Comparison of ENCODE assay signal across 8 mouse cellular contexts in genomic region chr7:99545885-99546745, GRCm38 (mm10). TPM values are rescaled to one million over a fixed set of nuclear protein-coding genes. Genes with fewer than 3 reads are reported as not detected.
DNase-seq lines count a peak whose midpoint lies in the region; ATAC-seq lines count a peak whose summit lies in the region.

No protein-coding gene starts in this region.

- no peaks in the 10 kb centered on the region for H3K27me3 ChIP-seq in forebrain, embryonic 15.5 days
- no peaks in the 10 kb centered on the region for H3K27me3 ChIP-seq in megakaryocyte, embryonic 14.5 days (replicated peaks)
- H3K27me3 ChIP-seq in stomach, embryonic 15.5 days (replicated peaks), result no peaks in the 10 kb centered on the region

- no peaks in the 10 kb centered on the region for H3K9me3 ChIP-seq in forebrain, embryonic 15.5 days
- peaks cover 10% of the 10 kb centered on the region for H3K9me3 ChIP-seq in megakaryocyte, embryonic 14.5 days
- no peaks in the 10 kb centered on the region for H3K9me3 ChIP-seq in stomach, embryonic 15.5 days

- no peak overlapping the region for H3K9ac ChIP-seq in forebrain, embryonic 15.5 days (replicated peaks)
- H3K9ac ChIP-seq in stomach, embryonic 15.5 days, result peak overlapping the region; percentile 7; the same call in 1 of the 2 replicates

- peak; percentile 58 for ATAC-seq in frontal cortex, adult (ENCODE audit: low TSS enrichment)
- peak; percentile 58 for ATAC-seq in forebrain, embryonic 15.5 days (replicated peaks)
- ATAC-seq in hematopoietic stem cell, adult 5-6 weeks (replicated peaks in 1 of 2; ENCODE audit: insufficient read depth in 1 of 2, low FRiP score in 2 of 2, low TSS enrichment in 1 of 2, low read depth in 1 of 2, poor library complexity in 2 of 2, severe bottlenecking in 2 of 2), result peak; percentile 77 to 79
- peak; percentile 62 for ATAC-seq in stomach, embryonic 15.5 days (ENCODE audit: insufficient read depth, low FRiP score, low read depth)

- no peak overlapping the region for H3K4me2 ChIP-seq in forebrain, embryonic 15.5 days (replicated peaks)
- peak overlapping the region; percentile 9; the same call in 1 of the 2 replicates for H3K4me2 ChIP-seq in stomach, embryonic 15.5 days

- no peak overlapping the region for H3K4me3 ChIP-seq in forebrain, embryonic 15.5 days
- peak overlapping the region; percentile 89 for H3K4me3 ChIP-seq in megakaryocyte, embryonic 14.5 days (replicated peaks)
- no peak overlapping the region for H3K4me3 ChIP-seq in stomach, embryonic 15.5 days (replicated peaks)

- 31% methylated on average over 10 of the region's 10 CpGs for WGBS in forebrain, embryonic 15.5 days
- 22% methylated on average over 10 of the region's 10 CpGs for WGBS in stomach, embryonic 15.5 days

- peaks cover 27% of the 10 kb centered on the region for H3K4me1 ChIP-seq in forebrain, embryonic 15.5 days
- H3K4me1 ChIP-seq in megakaryocyte, embryonic 14.5 days, result peaks cover 100% of the 10 kb centered on the region
- peaks cover 22% of the 10 kb centered on the region for H3K4me1 ChIP-seq in stomach, embryonic 15.5 days

- no peak for DNase-seq in frontal cortex, postnatal 25 days (ENCODE audit: low spot score in 2 of 2)
- DNase-seq in adrenal gland, postnatal 25 days, result peak; percentile 67
- peak; percentile 52 to 63 for DNase-seq in layer of hippocampus, postnatal 10 days (ENCODE audit: low spot score in 2 of 2)

- H3K36me3 ChIP-seq in forebrain, embryonic 15.5 days, result 0 out of 2 replicates have a peak, but pooled peaks cover 4% of the 10 kb centered on the region
- peaks cover 96% of the 10 kb centered on the region for H3K36me3 ChIP-seq in megakaryocyte, embryonic 14.5 days (replicated peaks; ENCODE audit: low read length)
- H3K36me3 ChIP-seq in stomach, embryonic 15.5 days, result no peaks in the 10 kb centered on the region

- peak overlapping the region; percentile 69 for H3K27ac ChIP-seq in forebrain, embryonic 15.5 days (replicated peaks)
- H3K27ac ChIP-seq in stomach, embryonic 15.5 days, result peak overlapping the region; percentile 91

RNA-seq across cellular contexts. Expression of gene Arrb1, which starts 10.8 kb away (rescaled TPM):
- 43.9 and 69.0 TPM in 2 replicates for total RNA-seq in adrenal gland, postnatal 25 days (2021)
- polyA plus RNA-seq in forebrain, embryonic 15.5 days (2015; fragmentation: Nextera tagmentation; extraction: Ambion mirVana), result 14.3 and 15.1 TPM in 2 replicates
- total RNA-seq in hematopoietic stem cell, adult 5-6 weeks (2017), result 77.8 and 83.5 TPM in 2 replicates
- 100 to 1,000 TPM; 150 to 192 TPM for total RNA-seq in layer of hippocampus, postnatal 10 days (2021)
- polyA plus RNA-seq in megakaryocyte, embryonic 14.5 days (2012; ENCODE audit: insufficient read depth, low replicate concordance), result 11.2 and 43.4 TPM in 2 replicates
- 11.4 and 13.5 TPM in 2 replicates for polyA plus RNA-seq in stomach, embryonic 15.5 days (2015; fragmentation: Nextera tagmentation; extraction: Ambion mirVana)

Comparison
In these comparisons a context has a peak if more than half of its experiments do, and no peak if none do; other contexts are left out.
1. DNase-seq: peak in adrenal gland, postnatal 25 days (single experiment) and layer of hippocampus, postnatal 10 days (2 of 2); none in frontal cortex, postnatal 25 days (0 of 2).
2. Peak in every context shown above with its lines, with median percentiles within 50 percentile points of each other: ATAC-seq.